Mouse (Mus musculus) stomach, embryonic 16.5 days (tissue): Measurements from ENCODE around the gene Ppm1h. TPM values are rescaled to one million over a fixed set of nuclear protein-coding genes. Genes with fewer than 3 reads are reported as not detected.
"Not testable (repeated sequence)": the region's sequence is repeated elsewhere in the genome, so short reads cannot be mapped to it uniquely, and the experiment has no call there.

ENCODE experiments used
- ATAC-seq: fragments of 200-750 bp; cut with Nextera tagmentation; 2 replicates; pipeline ENCODE4 v1.8.0; 2017; ENCODE audit warnings: moderate number of reproducible peaks, moderate TSS enrichment; ENCODE audit not compliant: insufficient read depth, low FRiP score
- H3K27ac ChIP-seq: fragments of 300-500 bp; sonication (generic); 2 replicates; pipeline ENCODE4 v1.5.1; 2014; ENCODE audit warnings: low read length
- H3K27me3 ChIP-seq: fragments of 300-500 bp; sonication (generic); 2 replicates; pipeline ENCODE4 v1.6.1; 2014; ENCODE audit warnings: low read length, control low read depth, mixed read lengths; ENCODE audit not compliant: control insufficient read depth, insufficient read depth
- H3K36me3 ChIP-seq: fragments of 300-500 bp; sonication (generic); 2 replicates; pipeline ENCODE4 v1.6.1; 2014; ENCODE audit warnings: low read length; ENCODE audit not compliant: control insufficient read depth, insufficient read depth
- H3K4me1 ChIP-seq: fragments of 300-500 bp; sonication (generic); 2 replicates; pipeline ENCODE4 v1.6.1; 2014; ENCODE audit warnings: low read length, control low read depth, mixed read lengths; ENCODE audit not compliant: control insufficient read depth, insufficient read depth
- H3K4me2 ChIP-seq: fragments of 300-500 bp; sonication (generic); 2 replicates; pipeline ENCODE4 v1.6.1; 2014; ENCODE audit warnings: low read depth, low read length, mixed read lengths
- H3K4me3 ChIP-seq: fragments of 300-500 bp; sonication (generic); replicated peaks from 2 replicates; pipeline ENCODE4 v1.5.1; 2014; ENCODE audit warnings: mild to moderate bottlenecking, low read length
- H3K9ac ChIP-seq: fragments of 300-500 bp; sonication (generic); 2 replicates; pipeline ENCODE4 v1.6.1; 2014; ENCODE audit warnings: low read length
- H3K9me3 ChIP-seq: fragments of 300-500 bp; sonication (generic); replicated peaks from 2 replicates; pipeline ENCODE4 v1.6.1; 2016; ENCODE audit warnings: low read length, control low read depth; ENCODE audit not compliant: control insufficient read depth
- WGBS: fragments of 180-500 bp; shearing (Covaris S2); extraction: QIAGEN DNeasy Blood & Tissue Kit; methylation state at CpG from one replicate; pipeline ENCODE4 v1.1.7; 2014; 5-methylcytosine and 5-hydroxymethylcytosine counted together
- polyA plus RNA-seq: library from polyadenylated mRNA; unstranded; fragments of >200 nt; fragmentation: Nextera tagmentation; extraction: Ambion mirVana; gene quantifications from 2 replicates; pipeline ENCODE4 v1.2.1, GENCODE M21; 2015

The Ppm1h gene
- polyA plus RNA-seq, 1 experiment from 2014 or later: 10.3 TPM

- H3K4me2 ChIP-seq, H3K36me3 ChIP-seq, H3K9me3 ChIP-seq, H3K9ac ChIP-seq, H3K27me3 ChIP-seq, ATAC-seq, H3K4me3 ChIP-seq, H3K27ac ChIP-seq: not testable (repeated sequence)
- H3K4me1 ChIP-seq: peaks cover 15% of the 10 kb centered on the region
- 91% methylated on average over 4 of the region's 5 CpGs for WGBS
These were observed 287.1 kb downstream of the Ppm1h start for GRCm38 (mm10) chr10:122965650-122966049.

- no peaks in the 10 kb centered on the region for H3K36me3 ChIP-seq
- peaks cover 7% of the 10 kb centered on the region for H3K4me1 ChIP-seq
- H3K9me3 ChIP-seq: no peaks in the 10 kb centered on the region
- no peak overlapping the region for H3K9ac ChIP-seq
- no peak overlapping the region for H3K4me3 ChIP-seq
- no peak overlapping the region for H3K4me2 ChIP-seq
- no peak overlapping the region for H3K27ac ChIP-seq
- H3K27me3 ChIP-seq: peaks cover 2% of the 10 kb centered on the region; the same call in 1 of the 2 replicates
- WGBS: 43% methylated on average over 7 of the region's 7 CpGs
- no peak for ATAC-seq
These were observed 287.9 kb downstream of the Ppm1h start for GRCm38 (mm10) chr10:122966421-122966820.

DNA sequence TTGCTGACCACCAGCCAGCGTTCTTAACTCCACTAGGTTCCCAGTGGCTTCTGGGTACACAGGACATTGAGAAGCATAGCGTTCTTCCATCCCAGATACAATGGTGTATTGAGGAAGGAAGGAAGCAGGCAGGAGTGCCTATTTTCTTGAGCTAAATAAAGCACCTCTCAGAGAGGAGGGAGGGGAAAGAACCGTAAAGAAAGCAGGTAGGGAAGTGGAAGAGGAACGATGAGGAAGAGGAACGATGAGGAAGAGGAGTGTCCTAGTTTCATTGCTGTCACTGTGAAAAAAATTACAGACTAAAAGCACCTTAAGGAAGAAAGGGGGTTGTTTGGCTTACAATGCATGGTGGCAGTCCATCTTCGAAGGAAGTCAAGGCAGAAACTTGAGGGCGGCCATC is 291.6 kb downstream of the Ppm1h start:
- no peaks in the 10 kb centered on the region for H3K9me3 ChIP-seq
- 82% methylated on average over 7 of the region's 7 CpGs for WGBS
- ATAC-seq: no peak
- H3K27me3 ChIP-seq: no peaks in the 10 kb centered on the region
- no peaks in the 10 kb centered on the region for H3K4me1 ChIP-seq
- H3K27ac ChIP-seq: no peak overlapping the region
- no peak overlapping the region for H3K4me2 ChIP-seq
- no peak overlapping the region for H3K9ac ChIP-seq
- H3K4me3 ChIP-seq: no peak overlapping the region
- no peaks in the 10 kb centered on the region for H3K36me3 ChIP-seq

DNA sequence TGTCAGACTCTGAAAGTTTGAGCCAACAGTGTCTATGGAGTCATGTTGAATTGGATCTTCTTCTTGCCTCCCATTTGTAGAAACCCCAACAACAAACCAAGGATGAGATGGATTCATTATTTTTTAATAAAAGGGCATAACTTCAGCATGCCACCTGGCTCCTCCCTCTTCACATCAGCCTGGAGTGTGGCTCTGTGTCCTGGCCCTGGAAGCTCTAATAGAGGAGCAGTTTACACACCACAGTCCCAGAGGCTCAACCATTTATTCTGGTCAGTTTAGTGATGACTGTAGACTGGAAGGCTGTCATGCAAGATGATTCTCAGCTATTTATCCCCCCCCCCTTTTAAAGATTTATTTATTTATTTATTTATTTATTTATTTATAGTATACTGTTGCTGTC is 294.7 kb downstream of the Ppm1h start:
- no peaks in the 10 kb centered on the region for H3K27me3 ChIP-seq
- no peak for ATAC-seq
- H3K4me2 ChIP-seq: no peak overlapping the region
- no peaks in the 10 kb centered on the region for H3K36me3 ChIP-seq
- H3K9ac ChIP-seq: no peak overlapping the region
- no peak overlapping the region for H3K4me3 ChIP-seq
- no peaks in the 10 kb centered on the region for H3K4me1 ChIP-seq
- no peaks in the 10 kb centered on the region for H3K9me3 ChIP-seq
- H3K27ac ChIP-seq: no peak overlapping the region

DNA sequence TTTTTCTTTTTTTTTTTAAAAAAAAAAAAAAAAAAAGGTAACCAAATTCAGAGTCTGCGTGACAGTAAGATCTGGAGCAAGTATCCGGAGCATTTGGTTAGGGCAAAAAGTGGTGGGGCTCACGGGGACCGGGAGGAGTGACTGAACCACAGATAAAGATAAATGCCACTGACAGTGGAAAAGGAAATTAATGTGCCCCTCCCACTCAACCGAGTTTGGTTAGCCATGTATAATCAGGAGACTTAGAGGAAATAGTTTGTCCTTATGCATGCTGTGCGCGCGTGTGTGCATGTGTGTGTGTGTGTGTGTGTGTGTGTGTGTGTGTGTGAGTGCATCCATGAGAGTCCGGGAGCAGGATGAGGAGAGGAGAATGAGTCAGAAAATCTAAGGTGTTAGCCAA is 297.5 kb downstream of the Ppm1h start:
- 66% methylated on average over 9 of the region's 9 CpGs for WGBS
- H3K36me3 ChIP-seq: peaks cover 9% of the 10 kb centered on the region; the same call in 1 of the 2 replicates
- no peak overlapping the region for H3K27ac ChIP-seq
- ATAC-seq: no peak
- no peaks in the 10 kb centered on the region for H3K27me3 ChIP-seq
- no peaks in the 10 kb centered on the region for H3K9me3 ChIP-seq
- no peaks in the 10 kb centered on the region for H3K4me1 ChIP-seq
- no peak overlapping the region for H3K4me3 ChIP-seq
- no peak overlapping the region for H3K4me2 ChIP-seq
- H3K9ac ChIP-seq: no peak overlapping the region

GRCm38 (mm10) chr10:122979356-122979755 is 300.8 kb downstream of the Ppm1h start:
- Histone ChIP-seq H3K36me3 (peaks cover 14% of the 10 kb centered on the region; the same call in 1 of the 2 replicates), H3K9ac (no peak overlapping the region), H3K4me3 (no peak overlapping the region), H3K9me3 (no peaks in the 10 kb centered on the region), H3K4me1 (peaks cover 10% of the 10 kb centered on the region; the same call in 1 of the 2 replicates), H3K27me3 (no peaks in the 10 kb centered on the region), H3K27ac (no peak overlapping the region), H3K4me2 (no peak overlapping the region)
- ATAC-seq: peak; percentile 34; the same call in 1 of the 2 replicates

DNA sequence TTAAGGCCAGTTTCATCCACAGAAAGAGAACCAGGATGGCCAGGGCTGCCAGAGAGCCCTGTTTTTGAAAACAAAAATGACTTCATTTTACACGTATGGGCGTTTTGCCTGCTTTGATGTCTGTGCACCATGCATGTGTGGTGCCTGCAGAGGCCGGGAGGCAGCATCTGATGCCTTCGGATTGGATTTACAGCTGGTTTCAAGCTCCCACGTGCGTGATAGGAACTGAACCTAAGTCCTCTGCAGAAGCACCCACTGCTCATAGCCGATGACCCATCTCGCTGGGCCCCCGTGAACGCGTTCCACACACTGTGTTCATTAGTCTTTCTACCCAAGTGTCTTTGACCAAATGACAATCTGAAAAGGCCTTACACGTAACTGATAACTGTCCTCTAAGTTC is 301.6 kb downstream of the Ppm1h start:
- Histone ChIP-seq H3K4me1 (peaks cover 10% of the 10 kb centered on the region; the same call in 1 of the 2 replicates), H3K27me3 (no peaks in the 10 kb centered on the region), H3K4me3 (no peak overlapping the region), H3K36me3 (peaks cover 14% of the 10 kb centered on the region; the same call in 1 of the 2 replicates), H3K4me2 (no peak overlapping the region), H3K9me3 (no peaks in the 10 kb centered on the region), H3K9ac (no peak overlapping the region), H3K27ac (no peak overlapping the region)
- 95% methylated on average over 12 of the region's 12 CpGs for WGBS
- no peak for ATAC-seq

- peaks cover 18% of the 10 kb centered on the region for H3K4me1 ChIP-seq
- peak overlapping the region; percentile 92 for H3K4me3 ChIP-seq
- ATAC-seq: no peak
- H3K27ac ChIP-seq: no peak overlapping the region
- H3K4me2 ChIP-seq: peak overlapping the region; percentile 63
- no peaks in the 10 kb centered on the region for H3K27me3 ChIP-seq
- no peak overlapping the region for H3K9ac ChIP-seq
- 77% methylated on average over 11 of the region's 11 CpGs for WGBS
- H3K36me3 ChIP-seq: peaks cover 14% of the 10 kb centered on the region; the same call in 1 of the 2 replicates
- no peaks in the 10 kb centered on the region for H3K9me3 ChIP-seq
These were observed 304.5 kb downstream of the Ppm1h start for GRCm38 (mm10) chr10:122982909-122983578.

DNA sequence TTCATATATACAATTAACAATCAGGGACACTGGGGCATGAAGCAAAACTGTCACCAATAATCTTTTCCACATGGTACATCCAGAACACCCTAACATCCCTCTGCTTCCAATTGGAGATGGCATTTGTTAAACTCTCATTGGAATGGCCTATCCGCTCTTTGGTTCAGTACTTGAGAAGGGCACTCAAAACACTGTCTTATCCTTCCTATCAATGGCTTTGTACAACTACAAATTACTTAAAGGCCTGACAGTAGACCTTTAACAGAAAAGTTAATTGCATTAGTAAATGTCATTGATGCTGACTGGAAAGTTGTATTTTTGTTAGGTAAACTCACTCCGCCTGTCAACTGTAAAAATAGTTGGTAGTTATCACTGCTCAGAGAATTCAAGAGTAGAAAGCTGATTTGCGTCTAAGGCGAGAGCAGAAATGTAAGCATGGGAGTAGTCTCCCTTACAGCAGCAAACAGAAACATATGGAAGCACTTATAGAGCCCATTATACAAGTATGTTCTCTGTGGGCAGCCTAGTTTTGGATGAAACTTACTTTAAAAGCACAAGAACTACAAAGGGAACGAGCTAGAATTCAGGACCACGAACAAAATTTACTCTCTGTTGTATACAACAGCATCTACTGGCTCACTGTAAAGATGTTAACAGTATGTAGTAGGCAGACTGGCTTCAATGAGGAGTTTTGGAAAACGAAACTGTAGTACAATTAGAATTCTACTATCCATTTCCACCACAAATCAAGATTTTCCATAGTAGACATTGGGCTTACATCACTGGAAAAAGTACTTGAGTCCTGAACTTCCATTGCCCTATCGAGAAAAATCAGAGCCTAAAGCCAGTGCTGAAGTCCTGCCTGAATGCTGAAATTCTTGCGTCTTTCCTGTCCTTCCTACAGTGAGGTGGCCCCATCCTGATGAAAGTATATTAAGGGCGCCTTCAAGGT is 305.3 kb downstream of the Ppm1h start:
- H3K4me3 ChIP-seq: peak overlapping the region; percentile 92
- WGBS: 32% methylated on average over 10 of the region's 10 CpGs
- H3K27me3 ChIP-seq: no peaks in the 10 kb centered on the region
- ATAC-seq: no peak
- H3K4me1 ChIP-seq: peaks cover 23% of the 10 kb centered on the region
- peak overlapping the region; percentile 63 for H3K4me2 ChIP-seq
- peaks cover 14% of the 10 kb centered on the region; the same call in 1 of the 2 replicates for H3K36me3 ChIP-seq
- peak overlapping the region; percentile 98 for H3K9ac ChIP-seq
- H3K9me3 ChIP-seq: no peaks in the 10 kb centered on the region
- H3K27ac ChIP-seq: peak overlapping the region; percentile 78
